Mouse (Mus musculus) embryonic facial prominence, embryonic 11.5 days (tissue): ENCODE results near the gene Wbp11. TPM values are rescaled to one million over a fixed set of nuclear protein-coding genes. Genes with fewer than 3 reads are reported as not detected.

ENCODE experiments used
- ATAC-seq: fragments of 200-750 bp; cut with Nextera tagmentation; replicated peaks from 2 replicates; pipeline ENCODE4 v1.8.0; 2017; ENCODE audit warnings: low read depth; ENCODE audit not compliant: insufficient number of reproducible peaks, low FRiP score, low TSS enrichment
- DNase-seq: peaks from one replicate; pipeline ENCODE4 v3.0.0-alpha.2; 2015; ENCODE audit warnings: low spot score
- H3K27ac ChIP-seq: fragments of 300-500 bp; sonication (generic); replicated peaks from 2 replicates; pipeline ENCODE4 v1.5.1; 2014; ENCODE audit warnings: mild to moderate bottlenecking, low read depth, low read length, control low read depth
- H3K27me3 ChIP-seq: fragments of 300-500 bp; sonication (generic); 2 replicates; pipeline ENCODE4 v1.6.1; 2014; ENCODE audit warnings: mild to moderate bottlenecking, low read length, moderate library complexity, mixed read lengths; ENCODE audit not compliant: control insufficient read depth, insufficient read depth
- H3K36me3 ChIP-seq: fragments of 300-500 bp; sonication (generic); replicated peaks from 2 replicates; pipeline ENCODE4 v1.6.1; 2014; ENCODE audit warnings: low read depth, mild to moderate bottlenecking, low read length, moderate library complexity, mixed read lengths; ENCODE audit not compliant: control insufficient read depth, insufficient read depth
- H3K4me1 ChIP-seq: fragments of 300-500 bp; sonication (generic); 2 replicates; pipeline ENCODE4 v1.6.1; 2014; ENCODE audit warnings: low read length, mixed read lengths; ENCODE audit not compliant: control insufficient read depth, insufficient read depth
- H3K4me2 ChIP-seq: fragments of 300-500 bp; sonication (generic); 2 replicates; pipeline ENCODE4 v1.6.1; 2014; ENCODE audit warnings: low read depth, mild to moderate bottlenecking, control low read depth, low read length, moderate library complexity
- H3K4me3 ChIP-seq: fragments of 300-500 bp; sonication (generic); 2 replicates; pipeline ENCODE4 v1.5.1; 2014; ENCODE audit warnings: low read depth, low read length, control low read depth
- H3K9ac ChIP-seq: fragments of 300-500 bp; sonication (generic); replicated peaks from 2 replicates; pipeline ENCODE4 v1.6.1; 2014; ENCODE audit warnings: mild to moderate bottlenecking, control low read depth, low read length
- H3K9me3 ChIP-seq: fragments of 300-500 bp; sonication (generic); replicated peaks from 2 replicates; pipeline ENCODE4 v1.6.1; 2016; ENCODE audit warnings: mild to moderate bottlenecking, low read length, inconsistent platforms, mixed read lengths; ENCODE audit not compliant: control insufficient read depth
- WGBS: fragments of 180-500 bp; shearing (Covaris S2); extraction: QIAGEN DNeasy Blood & Tissue Kit; methylation state at CpG from one replicate; pipeline ENCODE4 v1.1.7; 2014; 5-methylcytosine and 5-hydroxymethylcytosine counted together
- polyA plus RNA-seq: library from polyadenylated mRNA; unstranded; fragments of >200 nt; fragmentation: Nextera tagmentation; extraction: Ambion mirVana; gene quantifications from 2 replicates; pipeline ENCODE4 v1.2.1, GENCODE M21; 2014

Gene Wbp11
- polyA plus RNA-seq, 1 experiment from 2014 or later: 146 TPM

DNA sequence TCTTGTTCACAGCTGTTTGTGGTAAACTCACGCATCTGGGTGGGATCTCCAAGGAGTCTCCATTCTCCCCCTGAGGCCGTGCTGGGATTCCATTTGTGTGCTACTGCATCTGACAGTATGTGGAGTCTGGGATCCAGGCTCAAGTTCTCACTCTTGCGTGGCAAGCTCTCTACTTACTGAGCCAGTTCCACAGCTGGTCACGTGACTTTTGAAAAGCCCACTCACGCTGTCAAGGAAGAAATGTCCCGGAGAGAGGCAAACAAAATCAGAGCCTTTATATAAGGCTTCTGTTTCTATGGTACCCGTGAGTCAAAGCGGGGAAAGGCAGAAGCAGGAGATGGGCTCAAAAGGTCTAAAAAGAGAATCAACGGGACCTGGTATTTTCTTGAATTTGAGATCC is 45.3 kb downstream of the Wbp11 start:
- no peak overlapping the region for H3K9ac ChIP-seq
- H3K4me3 ChIP-seq: no peak overlapping the region
- no peak for ATAC-seq
- no peaks in the 10 kb centered on the region for H3K27me3 ChIP-seq
- H3K4me1 ChIP-seq: no peaks in the 10 kb centered on the region
- H3K27ac ChIP-seq: no peak overlapping the region
- no peaks in the 10 kb centered on the region for H3K36me3 ChIP-seq
- 75% methylated on average over 9 of the region's 9 CpGs for WGBS
- H3K4me2 ChIP-seq: no peak overlapping the region
- no peak for DNase-seq
- no peaks in the 10 kb centered on the region for H3K9me3 ChIP-seq

DNA sequence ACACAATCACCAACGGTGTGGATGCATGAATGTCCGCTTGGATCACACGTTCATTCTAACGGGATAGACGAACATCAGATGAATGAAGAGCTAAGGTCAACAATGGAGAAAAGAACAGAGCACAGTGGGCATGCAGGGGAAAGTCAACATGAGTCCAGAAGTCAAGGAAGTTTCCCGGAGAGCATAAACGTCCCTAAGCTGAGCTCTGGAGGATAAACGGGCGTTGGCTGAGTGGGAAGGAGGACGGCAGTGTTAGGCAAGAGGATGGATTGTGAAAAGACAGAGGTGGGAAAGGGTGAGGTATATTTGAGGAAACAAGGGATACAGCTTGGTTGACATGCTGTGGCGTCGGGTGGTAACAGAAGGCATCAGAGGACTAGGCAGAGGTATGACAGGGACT is 45.9 kb downstream of the Wbp11 start:
- H3K4me2 ChIP-seq: no peak overlapping the region
- no peak overlapping the region for H3K9ac ChIP-seq
- H3K27ac ChIP-seq: no peak overlapping the region
- no peak overlapping the region for H3K4me3 ChIP-seq
- DNase-seq (no peak), ATAC-seq (no peak)
- H3K9me3 ChIP-seq: no peaks in the 10 kb centered on the region
- H3K36me3 ChIP-seq: no peaks in the 10 kb centered on the region
- H3K4me1 ChIP-seq: no peaks in the 10 kb centered on the region
- H3K27me3 ChIP-seq: no peaks in the 10 kb centered on the region
- 86% methylated on average over 12 of the region's 12 CpGs for WGBS

DNA sequence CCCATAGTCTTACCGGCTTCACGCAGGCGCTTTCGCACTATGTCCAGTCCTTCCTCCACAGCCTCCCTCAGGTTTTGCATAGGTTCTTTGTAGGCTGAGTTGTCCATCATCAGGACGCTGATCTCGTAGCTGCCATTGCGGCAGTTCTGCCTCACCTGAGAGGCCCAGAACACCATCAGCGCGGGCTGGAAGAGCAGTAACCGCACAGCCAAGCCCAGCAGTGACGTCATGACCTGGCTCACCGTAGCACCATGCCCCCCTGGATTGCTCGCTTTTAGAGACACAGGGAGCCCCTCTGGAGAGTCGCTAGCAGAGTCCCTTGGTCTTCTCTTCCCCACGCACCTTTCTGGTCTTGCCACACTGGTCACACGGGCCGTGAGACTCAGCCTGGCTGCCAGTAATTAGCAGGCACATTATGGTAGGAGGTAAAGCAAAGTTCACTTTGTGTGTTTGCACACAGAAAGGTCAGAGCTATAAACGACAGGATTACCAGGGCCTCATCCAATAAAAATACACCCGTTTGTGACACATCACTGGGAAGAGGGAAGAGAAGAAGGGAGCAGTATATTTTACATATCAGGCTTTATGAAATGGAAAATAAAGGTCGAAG is 46.6 kb downstream of the Wbp11 start, which contains the start of gene Gucy2c:
Gene Gucy2c (minus strand): TSS at position 389 of the 610 bp plus-strand sequence.
- Histone ChIP-seq H3K27me3 (no peaks in the 10 kb centered on the region), H3K36me3 (no peaks in the 10 kb centered on the region), H3K27ac (no peak within 1 kb of the TSS), H3K9me3 (no peaks in the 10 kb centered on the region), H3K4me2 (no peak within 1 kb of the TSS), H3K9ac (no peak within 1 kb of the TSS), H3K4me1 (no peaks in the 10 kb centered on the region), H3K4me3 (no peak within 1 kb of the TSS)
- 81% methylated on average over 20 of the region's 20 CpGs for WGBS
- no peak for ATAC-seq
- no peak for DNase-seq

DNA sequence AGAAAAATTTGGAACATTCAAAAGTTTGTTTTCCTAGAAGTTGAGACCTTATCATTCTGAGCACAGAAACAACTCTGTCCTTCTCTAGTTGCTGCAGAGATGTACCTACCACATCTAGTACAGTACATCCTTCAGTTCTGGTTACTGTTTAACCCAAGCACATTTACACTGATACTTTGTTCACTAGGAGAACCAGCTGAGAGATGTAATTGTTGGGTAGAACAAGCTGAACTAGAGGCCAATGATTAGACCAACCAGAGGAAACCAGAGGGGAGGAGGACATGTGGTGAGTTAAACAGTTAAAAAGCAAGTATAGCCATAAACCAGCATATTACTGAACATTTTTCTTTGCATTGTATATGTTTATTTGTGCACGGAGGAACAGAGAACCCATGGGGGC is 51.6 kb downstream of the Wbp11 start:
- Histone ChIP-seq H3K4me2 (no peak overlapping the region), H3K27ac (no peak overlapping the region), H3K9me3 (no peaks in the 10 kb centered on the region), H3K36me3 (no peaks in the 10 kb centered on the region), H3K27me3 (no peaks in the 10 kb centered on the region), H3K4me1 (no peaks in the 10 kb centered on the region), H3K4me3 (no peak overlapping the region), H3K9ac (no peak overlapping the region)
- WGBS: 63% methylated on average over 1 of the region's 1 CpGs
- ATAC-seq (no peak), DNase-seq (no peak)

DNA sequence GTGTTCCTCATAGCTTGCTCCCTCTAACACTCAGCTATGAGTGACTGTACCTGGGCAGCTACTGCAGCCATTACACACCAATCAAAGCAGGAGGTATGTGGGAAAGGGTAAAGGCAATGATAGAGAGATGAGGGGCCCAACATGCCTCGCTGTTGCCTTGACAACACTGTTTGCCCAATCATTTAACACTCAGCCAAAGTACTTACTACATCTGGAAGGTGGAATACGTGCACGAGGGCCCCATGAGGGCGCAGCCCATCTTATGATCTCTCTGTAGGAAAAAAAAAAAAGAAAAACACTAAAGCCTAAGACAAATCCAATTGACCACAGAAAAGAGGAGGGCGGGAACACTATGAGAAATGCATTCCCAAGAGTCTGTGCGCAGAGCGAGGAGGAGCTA is 58.2 kb downstream of the Wbp11 start:
- H3K27me3 ChIP-seq: no peaks in the 10 kb centered on the region
- H3K9me3 ChIP-seq: no peaks in the 10 kb centered on the region
- H3K4me3 ChIP-seq: no peak overlapping the region
- H3K4me2 ChIP-seq: no peak overlapping the region
- 83% methylated on average over 7 of the region's 7 CpGs for WGBS
- DNase-seq (no peak), ATAC-seq (no peak)
- no peaks in the 10 kb centered on the region for H3K36me3 ChIP-seq
- H3K9ac ChIP-seq: no peak overlapping the region
- no peaks in the 10 kb centered on the region for H3K4me1 ChIP-seq
- no peak overlapping the region for H3K27ac ChIP-seq

DNA sequence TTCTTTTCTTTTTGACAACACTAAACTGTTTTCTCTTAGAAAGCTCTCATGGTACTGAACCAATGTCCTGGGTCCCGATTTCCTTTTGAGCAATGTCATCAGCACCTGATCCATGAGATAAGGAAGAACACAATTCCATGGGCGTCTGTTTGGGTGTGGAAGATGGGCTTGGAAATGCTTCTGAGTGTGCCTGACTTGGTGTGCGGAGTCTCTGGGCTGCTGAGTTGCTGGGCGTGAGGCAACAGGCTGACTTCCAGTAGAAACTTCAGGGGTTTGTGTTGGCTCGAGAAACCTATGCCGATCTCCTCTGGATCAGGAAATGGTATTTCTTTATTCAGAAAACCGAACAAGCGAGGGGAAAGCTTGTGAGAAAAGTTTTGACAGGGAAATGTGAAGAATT is 58.9 kb downstream of the Wbp11 start:
- Histone ChIP-seq H3K9ac (no peak overlapping the region), H3K27me3 (no peaks in the 10 kb centered on the region), H3K4me3 (no peak overlapping the region), H3K36me3 (no peaks in the 10 kb centered on the region), H3K4me1 (no peaks in the 10 kb centered on the region), H3K4me2 (no peak overlapping the region), H3K9me3 (no peaks in the 10 kb centered on the region), H3K27ac (no peak overlapping the region)
- no peak for DNase-seq
- WGBS: 86% methylated on average over 8 of the region's 8 CpGs
- no peak for ATAC-seq

DNA sequence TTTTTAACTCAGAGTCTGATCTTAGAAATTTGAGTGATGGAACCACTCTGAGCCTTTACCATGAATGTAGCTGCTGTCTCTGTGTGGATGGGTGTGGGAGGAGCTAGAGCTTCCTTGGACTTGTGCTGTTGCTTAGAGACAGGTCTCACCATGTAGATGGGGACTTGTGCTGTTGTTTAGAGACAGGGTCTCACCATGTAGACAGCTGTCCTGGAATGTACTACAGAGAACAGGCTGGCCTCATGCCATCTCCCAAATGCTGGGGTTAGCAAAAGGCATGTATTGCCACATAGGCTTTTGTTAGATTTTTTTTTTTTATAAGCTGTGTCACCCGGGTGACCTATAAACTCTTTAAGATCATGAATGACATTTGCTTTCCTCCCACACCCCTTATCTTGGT is 64.1 kb downstream of the Wbp11 start:
- Histone ChIP-seq H3K9ac (no peak overlapping the region), H3K4me1 (no peaks in the 10 kb centered on the region), H3K27ac (no peak overlapping the region), H3K27me3 (no peaks in the 10 kb centered on the region), H3K4me3 (no peak overlapping the region), H3K4me2 (no peak overlapping the region), H3K36me3 (no peaks in the 10 kb centered on the region), H3K9me3 (no peaks in the 10 kb centered on the region)
- no peak for DNase-seq
- no peak for ATAC-seq
- 87% methylated on average over 1 of the region's 1 CpGs for WGBS
